Mouse (Mus musculus): ENCODE data around the gene Alkbh4.

- TF ChIP-seq CTCF (IDR thresholded peaks at IDR 0.05; ENCODE audit: low read depth, low read length) (no peak), POLR2A (IDR thresholded peaks at IDR 0.05; ENCODE audit: extremely low read depth, insufficient read depth, low read length) (no peak)
Observed at GRCm38 (mm10) chr5:136179594-136179993, 43.6 kb downstream of the Alkbh4 start.
